Mouse (Mus musculus) left cerebral cortex, adult 11 months (tissue): ENCODE results near the gene Ahcy.
"Not testable (repeated sequence)": the region's sequence is repeated elsewhere in the genome, so short reads cannot be mapped to it uniquely, and the experiment has no call there.

Experiments
- DNase-seq: peaks from one replicate; pipeline ENCODE4 v3.0.0; 2022; ENCODE audit warnings: low spot score

Ahcy gene

DNA sequence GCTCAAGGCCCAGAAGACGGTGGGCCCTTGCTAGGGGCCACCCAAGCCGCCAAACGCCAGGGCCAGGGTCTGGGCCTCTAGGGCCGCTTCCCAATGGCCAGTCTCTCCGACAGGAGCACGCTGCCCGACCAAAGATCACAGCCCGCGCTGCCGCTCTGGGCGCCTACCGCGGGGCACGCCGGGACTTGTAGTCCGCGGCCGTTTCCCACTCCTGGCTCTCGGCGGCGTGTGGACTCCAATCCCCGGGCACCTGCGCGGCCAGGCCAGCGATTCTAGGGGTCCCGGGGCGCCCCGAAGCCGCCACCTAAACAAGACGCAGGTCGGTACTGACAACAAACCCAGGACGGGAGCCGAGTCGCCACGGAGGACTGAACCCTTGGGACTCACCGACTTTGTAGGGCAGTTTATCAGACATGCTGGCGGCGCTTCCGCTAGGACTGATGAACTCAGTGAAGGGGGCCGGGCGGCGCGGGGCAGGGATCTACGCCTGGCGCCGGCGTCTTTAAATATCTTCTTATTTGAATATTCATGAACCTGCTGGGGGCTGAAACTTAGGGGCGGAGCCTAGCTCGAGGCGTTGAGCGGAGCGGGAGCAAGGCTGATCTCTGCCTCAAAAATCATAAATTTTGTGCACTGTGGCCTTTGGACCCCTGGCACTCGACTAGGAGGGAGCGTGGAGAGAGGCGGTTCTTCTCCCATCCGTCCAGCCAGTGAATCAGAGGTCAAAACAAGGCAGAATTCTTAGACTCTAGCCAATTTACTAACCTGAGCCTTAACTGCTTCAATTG lies at the start of gene Ahcy:
Ahcy (minus strand) TSS at position 520 of the 788 bp plus-strand sequence.
- DNase-seq, result peak; percentile 83

DNA sequence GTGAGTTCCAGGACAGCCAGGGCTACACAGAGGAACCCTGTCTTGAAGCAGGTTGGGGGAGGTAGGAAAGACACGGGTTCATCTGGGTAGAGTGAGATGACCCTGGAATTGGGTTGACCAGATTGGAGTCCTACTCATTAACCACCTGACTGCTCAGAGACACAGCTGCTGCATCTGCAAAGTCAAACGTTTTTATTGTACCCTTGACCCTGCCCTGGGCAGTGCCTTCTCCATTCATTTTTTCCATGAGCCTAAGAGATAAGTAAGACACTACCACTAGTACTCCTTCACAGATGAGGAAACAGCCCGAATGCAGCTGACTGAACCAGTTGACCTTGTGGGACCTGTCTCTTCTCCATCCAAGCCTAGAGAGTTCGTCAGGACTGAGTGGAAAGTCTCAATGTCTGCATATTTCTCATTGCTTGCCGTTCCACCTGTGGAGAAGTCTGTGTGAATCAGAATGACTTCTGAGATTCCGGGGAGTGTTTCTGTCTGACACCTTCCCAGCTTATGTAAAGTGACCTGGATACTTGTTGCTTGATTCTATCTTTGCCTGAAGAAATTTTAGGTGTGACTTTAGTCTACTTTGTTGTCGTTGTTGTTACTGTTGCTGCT lies 41.0 kb upstream of the Ahcy start:
- no peak for DNase-seq

GRCm38 (mm10) chr2:155107276-155107675 lies 33.0 kb upstream of the Ahcy start:
- DNase-seq, result not testable (repeated sequence)

DNA sequence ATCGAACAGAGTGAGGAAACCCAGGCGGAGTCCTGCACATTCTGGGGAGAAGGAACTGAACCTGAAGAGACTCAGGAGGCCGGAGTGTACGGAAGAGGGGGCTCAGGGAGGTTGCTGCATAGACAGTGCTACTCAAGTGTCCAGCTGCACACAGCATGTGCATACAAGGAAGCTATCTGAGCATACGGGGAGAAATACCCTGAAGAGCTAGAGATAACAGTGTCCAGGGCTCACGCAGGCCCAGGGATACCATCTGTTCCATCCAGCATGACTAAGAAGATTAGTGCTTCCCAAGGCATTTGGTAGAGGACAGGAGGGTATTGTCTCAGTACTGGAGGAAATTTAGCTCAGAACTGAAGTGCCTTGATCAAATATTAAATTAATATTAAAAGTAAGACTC lies 29.3 kb upstream of the Ahcy start:
- no peak for DNase-seq

DNA sequence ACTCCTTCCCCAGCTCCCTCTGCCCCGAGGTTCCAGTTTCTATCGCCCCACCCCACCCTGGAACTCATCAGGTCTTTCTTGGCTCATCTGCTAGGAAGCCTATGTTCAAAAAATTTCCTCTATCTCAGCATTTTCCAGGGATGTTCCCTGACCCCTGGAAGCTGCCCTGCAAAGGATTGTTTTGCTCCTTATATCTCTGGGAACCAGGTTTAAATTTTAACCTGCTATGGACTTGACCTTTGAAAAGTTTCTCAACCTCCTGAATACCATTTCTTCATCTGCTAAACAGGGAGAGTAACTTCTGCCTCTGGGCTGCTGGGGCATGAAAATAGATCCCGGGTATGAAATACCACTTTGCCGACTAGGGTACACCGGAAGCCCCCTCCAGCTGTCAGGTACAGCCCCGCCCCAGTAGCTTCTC lies 27.5 kb upstream of the Ahcy start:
- no peak for DNase-seq

DNA sequence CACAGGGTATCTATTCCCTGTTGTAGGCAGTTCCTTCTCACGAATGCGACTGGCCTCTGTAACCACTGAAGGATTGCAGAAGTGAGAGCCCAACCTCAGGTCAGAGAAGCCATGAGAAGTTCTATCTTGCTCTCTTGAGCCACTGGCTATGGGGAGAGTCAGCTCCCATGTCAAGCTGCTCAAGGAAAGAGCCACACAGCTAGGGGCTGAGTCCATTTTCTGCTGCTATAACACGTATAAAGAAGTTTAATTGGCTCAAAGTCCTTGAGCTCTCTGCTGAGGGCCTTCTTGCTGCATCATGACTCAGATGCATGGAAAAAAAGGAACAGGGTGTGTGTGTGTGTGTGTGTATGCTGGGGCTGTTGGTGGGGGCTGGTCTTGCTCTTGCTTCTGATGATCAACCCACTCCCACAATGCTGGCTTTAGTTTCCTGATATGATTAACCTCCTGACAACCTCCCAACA lies 26.5 kb upstream of the Ahcy start:
- no peak for DNase-seq

GRCm38 (mm10) chr2:155099994-155100795 lies 25.9 kb upstream of the Ahcy start:
- DNase-seq, result no peak

DNA sequence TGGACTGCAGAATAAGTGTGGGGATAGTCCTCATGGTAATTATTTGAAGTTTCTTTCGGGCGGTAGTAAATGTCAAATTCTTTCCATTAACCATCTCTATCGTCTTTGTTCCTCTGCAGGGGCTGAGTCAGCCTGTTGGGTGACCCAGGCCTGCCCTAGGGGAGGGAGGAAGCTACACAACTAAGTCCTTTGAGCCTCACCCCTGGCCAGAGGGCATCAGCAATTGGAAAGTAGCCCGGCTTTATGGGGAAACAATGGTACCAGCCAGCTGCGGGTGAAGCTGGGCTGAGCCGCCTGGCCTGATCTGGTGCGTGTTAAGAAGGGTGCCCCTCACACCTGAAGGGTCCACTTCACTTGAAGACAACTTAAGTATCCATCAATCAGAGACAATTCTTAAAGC lies 25.1 kb upstream of the Ahcy start:
- peak; percentile 59 for DNase-seq

DNA sequence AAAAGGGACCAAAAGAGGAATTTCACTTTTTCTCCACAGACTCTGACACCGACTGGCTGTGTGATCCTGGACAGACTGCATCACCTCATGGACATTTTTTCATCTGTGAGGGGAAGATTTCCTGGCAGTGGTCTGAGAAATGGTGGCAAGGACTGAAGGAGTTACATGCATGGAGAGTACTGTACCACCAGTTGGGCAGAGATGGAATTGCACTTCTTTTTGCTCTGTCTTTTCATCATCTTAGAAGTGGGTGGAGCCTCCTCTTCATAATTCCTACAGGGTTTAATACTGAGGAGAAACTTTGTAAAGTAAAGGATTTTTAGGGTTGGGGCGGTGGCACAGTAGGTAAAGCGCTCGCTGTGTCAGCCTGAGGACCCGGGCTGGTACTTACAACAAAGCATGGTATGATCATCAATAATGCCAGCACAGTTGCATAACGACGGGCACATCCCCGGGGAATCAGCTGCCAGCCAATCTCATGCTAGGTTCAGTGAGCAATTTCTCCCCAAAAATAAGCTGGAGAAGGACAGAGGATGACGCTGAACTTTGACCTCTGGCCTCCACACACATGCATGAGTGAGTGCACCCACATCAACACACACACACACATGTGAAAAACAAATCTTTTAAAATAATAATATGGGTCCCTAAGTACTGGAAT lies 24.6 kb upstream of the Ahcy start:
- DNase-seq, result no peak

DNA sequence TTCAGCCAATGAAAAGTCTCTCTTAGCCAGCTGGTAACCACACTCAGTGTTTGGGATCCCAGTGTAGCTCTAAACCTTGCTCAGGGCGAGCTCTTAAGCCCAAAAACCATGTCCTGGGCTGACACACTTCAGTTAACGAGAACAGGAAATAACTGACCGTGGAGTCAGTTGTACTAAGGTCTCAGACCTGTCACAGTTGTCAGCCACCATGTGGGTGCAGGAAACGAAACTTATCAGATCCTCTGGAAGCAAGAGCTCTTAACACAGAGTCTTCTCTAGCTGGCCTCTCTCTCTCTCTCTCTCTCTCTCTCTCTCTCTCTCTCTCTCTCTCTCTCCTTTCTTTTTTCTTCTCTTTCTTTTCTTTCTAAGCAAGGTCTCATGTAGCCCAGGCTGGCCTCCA lies 19.1 kb upstream of the Ahcy start:
- DNase-seq, result no peak

DNA sequence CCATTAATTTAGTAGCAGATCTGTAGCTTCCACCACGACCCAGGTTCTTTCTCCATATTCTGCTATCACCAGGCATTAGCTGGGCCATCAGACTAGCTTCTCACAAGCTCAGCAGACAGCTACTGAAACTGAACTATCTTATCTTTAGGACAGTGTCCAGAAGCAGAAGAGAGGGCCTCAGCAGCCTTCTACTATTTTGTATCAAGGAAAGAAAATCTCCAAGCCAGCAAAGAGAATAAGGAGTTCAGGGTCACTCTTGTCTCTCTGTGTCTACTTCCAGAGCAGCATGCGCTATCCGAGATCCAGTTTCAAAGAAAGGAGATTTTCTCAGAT lies 17.4 kb upstream of the Ahcy start:
- DNase-seq, result no peak

DNA sequence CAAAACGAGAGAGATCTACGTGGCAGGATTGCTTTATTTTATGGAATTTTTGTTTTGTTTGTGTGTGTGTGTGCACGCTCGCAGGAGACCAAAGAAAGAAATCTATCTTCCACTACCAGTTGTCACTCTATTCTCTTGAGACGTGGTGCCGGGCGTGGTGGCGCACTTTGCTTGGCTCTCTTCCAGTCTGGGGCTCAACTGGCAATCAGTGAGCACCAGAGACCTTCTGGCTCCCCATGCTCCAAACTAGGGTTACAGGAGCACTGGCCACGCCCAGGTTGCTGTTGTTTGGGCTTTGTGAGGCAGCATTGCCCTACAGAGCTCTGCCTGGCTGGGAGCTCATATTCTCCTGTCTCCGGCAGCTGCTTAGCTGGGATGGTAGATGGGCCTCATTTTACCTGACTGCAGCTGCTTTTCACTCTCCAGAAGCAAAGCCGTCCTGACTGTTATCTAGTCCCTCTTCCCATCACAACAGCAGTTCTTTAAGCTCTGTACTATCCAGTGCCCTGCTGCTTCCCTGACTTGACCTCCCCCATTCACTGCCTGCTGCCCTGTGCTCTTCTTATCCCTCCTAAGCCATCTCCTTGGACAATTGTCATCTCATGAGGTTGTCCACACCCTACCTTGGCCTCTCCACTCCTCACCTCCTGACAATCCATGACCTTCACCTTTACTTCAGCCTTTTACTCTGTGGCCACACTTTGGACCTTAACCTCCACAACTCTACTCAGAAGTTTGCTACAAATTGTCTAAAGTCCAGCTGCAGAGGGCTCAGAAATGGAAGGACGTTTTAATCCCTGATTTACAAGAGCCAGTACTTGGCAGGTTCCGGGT lies 16.8 kb upstream of the Ahcy start:
- DNase-seq, result no peak

DNA sequence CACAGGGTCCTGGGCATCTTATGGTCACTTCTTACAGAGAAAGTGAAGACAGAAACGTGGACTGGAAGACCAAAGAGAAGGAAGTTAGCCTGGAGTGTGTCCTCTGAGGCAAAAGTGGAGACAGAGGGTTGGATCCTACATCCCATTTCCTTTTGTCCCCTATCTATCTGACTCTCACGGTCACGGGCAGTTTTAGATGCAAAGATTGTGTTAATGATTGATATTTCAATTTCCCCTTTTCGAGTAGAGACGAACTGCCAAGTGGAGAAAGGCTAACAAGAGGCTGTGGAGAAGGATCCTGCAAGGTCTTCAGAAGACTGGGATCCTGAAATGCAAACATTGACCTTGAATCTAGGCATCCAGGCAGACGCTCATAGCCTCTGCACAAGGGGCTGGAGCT lies 14.0 kb upstream of the Ahcy start:
- no peak for DNase-seq

DNA sequence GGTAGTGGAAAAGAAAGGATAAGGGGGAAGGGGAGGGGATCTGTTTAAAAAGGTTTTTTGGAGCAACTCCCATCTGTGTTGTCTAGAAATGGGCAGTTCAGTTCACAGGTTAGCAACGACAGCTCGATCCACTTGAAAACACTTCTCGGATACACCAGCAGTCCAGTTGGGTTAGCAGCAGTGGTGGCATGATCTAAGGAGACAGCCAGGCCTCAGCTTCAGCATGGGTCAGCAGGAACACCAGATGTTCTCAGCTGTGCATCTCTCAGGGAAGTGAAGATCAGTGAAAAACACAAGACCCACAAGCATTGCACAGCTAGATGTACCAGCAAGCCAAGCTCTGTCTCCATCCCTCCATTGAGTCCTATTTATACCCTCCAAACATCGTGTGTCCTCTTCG lies 12.0 kb upstream of the Ahcy start:
- no peak for DNase-seq

DNA sequence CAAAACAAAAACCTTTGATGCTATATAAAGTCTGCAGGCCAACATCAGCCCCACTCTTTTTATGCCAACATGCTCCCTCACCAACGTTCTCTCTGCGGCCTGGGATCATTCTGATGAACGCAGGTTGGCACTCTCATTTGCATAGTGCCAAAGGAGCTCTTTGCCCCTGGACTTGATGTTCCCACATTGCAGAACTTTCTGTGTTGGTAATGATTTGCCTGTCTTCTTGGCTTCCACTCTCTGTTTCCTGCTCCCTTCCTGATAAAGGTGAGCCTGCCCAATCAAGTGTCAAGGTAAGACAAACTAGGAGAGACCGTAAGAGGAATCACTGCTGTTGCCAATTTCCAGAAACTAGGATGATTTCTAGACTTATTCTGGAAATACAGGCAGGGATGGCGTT lies 10.2 kb upstream of the Ahcy start:
- DNase-seq, result no peak

GRCm38 (mm10) chr2:155082121-155082803 lies 8.0 kb upstream of the Ahcy start:
- DNase-seq, result no peak

GRCm38 (mm10) chr2:155081056-155081455 lies 6.8 kb upstream of the Ahcy start:
- DNase-seq, result no peak

GRCm38 (mm10) chr2:155080179-155080530 lies 5.9 kb upstream of the Ahcy start:
- no peak for DNase-seq

DNA sequence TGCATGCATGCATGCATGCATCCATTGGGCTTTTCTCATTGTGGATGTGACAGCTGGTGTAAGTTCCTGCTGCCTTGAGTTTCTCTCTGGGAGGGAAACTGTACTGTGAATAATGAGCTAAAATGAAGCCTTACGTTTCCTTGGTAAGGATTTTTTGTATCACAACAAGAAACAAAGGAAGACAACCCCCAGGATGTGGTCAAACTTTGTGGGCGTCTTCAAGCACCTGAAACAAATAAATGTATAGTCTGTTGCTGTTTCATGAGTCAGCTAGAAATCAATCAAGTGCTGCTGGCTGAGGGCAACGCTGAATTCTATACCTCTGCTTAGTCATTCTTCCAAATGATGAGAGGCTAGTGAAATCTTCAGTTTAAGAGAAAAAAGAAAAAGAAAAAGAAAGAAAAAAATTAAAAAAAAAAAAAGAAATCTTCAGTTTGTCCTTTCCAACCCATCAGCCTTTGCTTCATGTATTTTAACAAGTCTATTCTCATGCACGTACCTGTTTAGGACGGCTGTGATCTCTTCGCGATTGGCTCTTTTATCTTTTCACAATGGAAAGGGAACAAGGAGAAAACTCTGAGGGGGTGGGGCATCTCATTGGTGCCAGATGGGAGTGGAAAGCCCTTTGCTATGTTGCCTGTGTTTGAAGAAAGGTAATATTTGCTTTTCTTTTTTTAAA lies 5.3 kb upstream of the Ahcy start:
- no peak for DNase-seq

GRCm38 (mm10) chr2:155075649-155076048 lies 1.4 kb upstream of the Ahcy start:
- no peak for DNase-seq
